Mouse (Mus musculus) bone marrow, adult 2 months (tissue): ENCODE results near the gene Theg.

Source experiments
- CTCF ChIP-seq: fragments of 200-500 bp; IDR thresholded peaks from 2 replicates; pipeline ENCODE4 v1.5.1; 2011; ENCODE audit warnings: low read length, control low read depth; ENCODE audit not compliant: control insufficient read depth, insufficient read depth
- POLR2A ChIP-seq: fragments of 200-500 bp; IDR thresholded peaks from 2 replicates; pipeline ENCODE4 v1.6.1; 2011; ENCODE audit warnings: low read depth, mild to moderate bottlenecking, control low read depth, low read length, borderline replicate concordance; ENCODE audit not compliant: control insufficient read depth

GRCm38 (mm10) chr10:79584021-79584420, 3.1 kb downstream of the Theg start:
- TF ChIP-seq POLR2A = no peak
- no peak for TF ChIP-seq CTCF
